Mouse (Mus musculus) NIH3T3 (cell line): Measurements from ENCODE around the gene Zfp352.
A peak's percentile ranks its signal among the peaks of the same experiment; 100 is the strongest.
"Not testable (repeated sequence)": the region's sequence is repeated elsewhere in the genome, so short reads cannot be mapped to it uniquely, and the experiment has no call there.

Experiments used
- DNase-seq: peaks from one replicate; pipeline ENCODE4 v3.0.0-alpha.2; 2012; ENCODE audit warnings: low read depth

The Zfp352 gene

DNA sequence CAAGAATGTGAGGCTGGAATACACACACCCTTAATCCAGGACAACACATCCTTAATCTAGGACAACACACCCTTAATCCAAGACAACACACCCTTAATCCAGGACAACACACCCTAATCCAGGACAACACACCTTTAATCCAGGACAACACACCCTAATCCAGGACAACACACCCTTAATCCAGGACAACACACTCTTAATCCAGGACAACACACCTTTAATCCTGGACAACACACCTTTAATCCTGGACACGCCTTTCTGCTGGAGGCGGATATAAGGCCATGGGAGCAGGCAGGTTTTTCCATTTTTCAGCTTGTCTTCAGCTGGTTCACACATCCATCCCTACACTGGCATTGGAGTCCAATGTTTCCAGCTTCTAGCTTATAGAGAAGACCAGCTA lies at the start of gene Zfp352:
Zfp352 (plus strand) TSS at position 301 of the 400 bp plus-strand sequence.
- no peak for DNase-seq

DNA sequence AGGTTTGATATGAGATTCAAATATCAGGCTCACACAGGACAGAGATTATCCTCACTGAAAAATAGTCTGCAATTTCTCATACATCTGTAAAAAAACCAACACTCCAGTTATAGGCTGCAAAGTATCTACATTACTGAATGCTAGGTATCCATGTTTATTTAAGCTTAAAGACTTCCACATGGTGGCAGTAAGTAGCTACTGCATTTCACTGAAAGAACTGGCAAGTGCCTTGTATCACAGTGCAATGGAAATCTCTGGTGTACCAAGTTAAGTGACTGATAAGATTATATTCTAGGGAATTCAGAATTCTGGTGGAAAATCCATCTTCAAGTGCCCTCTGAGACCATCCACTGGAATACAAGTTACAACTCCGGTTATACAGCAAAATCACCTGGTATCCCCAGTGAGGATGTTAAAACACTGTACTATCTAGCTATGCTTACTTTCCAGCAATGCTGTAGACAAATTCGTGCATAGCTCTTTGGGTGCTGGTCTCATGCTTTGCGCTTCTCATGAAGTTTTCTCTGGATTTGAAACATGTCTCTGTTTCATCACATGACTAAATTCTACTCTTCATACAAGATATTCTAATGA lies 47.6 kb upstream of the Zfp352 start:
- DNase-seq = peak; percentile 38

DNA sequence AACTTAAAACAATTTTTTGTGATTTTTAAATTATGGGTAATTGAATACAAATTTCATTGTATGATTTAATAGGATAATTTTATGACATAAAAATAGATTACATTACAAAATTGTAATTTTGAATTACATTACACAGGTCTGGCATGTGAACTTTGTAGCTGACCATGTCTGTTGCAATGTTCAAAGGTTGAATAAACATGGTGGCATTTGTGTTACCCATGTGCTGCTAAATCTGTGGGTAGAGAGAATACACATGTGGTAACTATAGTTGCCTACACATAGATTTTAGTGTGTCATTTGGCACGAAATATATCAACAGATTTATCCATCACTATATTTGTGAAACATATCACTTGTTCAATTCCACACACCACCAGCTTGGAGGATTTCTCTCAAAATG lies 44.6 kb upstream of the Zfp352 start:
- no peak for DNase-seq

DNA sequence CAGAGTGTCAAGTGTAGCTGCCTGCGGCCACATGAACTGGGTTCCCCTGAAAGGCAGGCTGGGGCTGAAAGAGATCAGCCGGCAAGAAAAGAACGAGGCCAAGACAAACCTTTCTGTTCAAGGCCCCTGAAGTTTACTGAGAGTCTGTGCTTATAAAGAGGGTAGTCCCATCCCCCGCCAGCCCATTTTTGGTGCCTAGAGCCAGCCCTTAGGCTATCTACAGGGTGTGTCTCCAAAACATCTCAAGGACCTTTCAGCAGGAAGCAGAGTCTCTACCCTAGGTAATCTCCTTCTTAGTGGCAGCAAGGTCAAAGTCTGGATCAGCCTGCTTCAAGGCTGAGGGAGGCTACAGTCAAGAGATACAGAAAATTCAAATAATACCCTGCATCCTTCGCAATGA lies 15.2 kb upstream of the Zfp352 start:
- DNase-seq = no peak

DNA sequence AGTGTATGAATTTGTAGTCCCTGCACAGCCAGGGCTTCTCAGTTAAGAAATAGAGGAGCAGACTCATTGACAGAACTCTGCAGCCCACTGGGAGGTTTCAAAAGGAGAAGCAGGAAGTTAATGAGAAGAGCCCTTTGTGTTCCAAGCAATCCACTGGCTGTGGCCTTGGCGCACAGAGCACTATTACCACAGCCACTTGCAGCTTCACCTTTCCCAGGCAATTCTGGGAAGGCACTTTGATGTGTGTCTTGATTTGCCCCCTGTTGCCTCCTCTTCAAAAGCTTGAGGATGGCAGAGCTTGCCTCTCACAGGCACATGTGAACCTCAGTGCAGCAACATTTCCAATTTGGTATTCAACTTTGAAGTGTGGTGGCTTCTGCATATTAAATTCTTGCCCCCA lies 7.1 kb upstream of the Zfp352 start:
- DNase-seq = no peak

DNA sequence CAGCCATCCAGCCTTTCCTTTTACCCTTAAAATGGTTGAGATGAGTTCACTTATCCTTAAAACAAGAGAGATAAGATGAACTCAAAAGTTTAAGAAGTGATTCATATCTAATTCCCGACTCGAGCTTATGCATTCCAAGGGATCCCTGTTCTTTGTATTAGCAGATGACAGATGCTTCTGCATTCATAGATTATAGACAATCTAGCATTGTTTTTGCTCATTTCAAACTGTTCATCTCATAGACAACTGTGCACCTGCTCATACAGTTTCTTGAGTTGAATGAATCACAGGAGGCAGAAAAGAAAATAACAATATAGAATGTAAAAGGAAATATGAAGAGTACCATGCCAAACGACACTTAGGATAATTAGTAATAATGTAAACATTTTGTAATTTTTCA lies 6.5 kb upstream of the Zfp352 start:
- no peak for DNase-seq

DNA sequence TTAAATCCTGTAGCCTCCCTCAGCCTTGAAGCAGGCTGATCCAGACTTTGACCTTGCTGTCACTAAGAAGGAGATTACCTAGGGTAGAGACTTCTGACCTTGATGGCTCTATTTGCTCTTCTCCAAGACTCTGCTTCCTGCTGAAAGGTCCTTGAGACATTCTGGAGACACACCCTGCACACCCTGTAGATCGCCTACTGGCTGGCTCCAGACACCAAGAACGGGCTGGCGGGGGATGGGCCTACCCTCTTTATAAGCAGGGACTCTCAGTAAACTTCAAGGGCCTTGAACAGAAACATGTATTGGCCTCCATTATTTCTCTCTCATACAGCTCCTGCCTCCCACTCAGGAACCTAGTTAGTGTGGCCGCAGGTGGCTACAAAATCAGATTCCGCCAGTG lies 17.0 kb downstream of the Zfp352 start:
- DNase-seq = not testable (repeated sequence)

DNA sequence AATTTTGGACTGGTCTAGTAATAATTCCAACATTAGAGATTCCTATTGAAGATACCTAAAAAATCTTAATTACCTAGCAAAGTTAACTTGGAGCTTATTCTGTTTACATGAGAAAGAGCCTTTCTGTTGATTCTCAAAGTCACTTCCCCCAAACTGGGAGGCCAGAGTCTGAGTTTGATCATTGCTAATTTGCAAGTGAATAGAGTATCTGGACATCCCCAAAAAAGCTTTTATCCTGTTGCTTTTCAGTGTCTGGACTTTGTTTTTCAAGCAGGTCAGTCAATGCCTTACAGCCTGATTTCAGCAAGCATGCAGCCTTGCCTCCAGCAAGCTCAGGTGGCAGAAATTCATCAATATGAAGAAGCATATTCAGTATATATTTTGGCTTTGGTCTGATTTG lies 51.2 kb downstream of the Zfp352 start:
- no peak for DNase-seq
